In genomic region chr8:45975126-45975836, GRCm38 (mm10) we compare ENCODE assay signal across 8 mouse cellular contexts. TPM values are rescaled to one million over a fixed set of nuclear protein-coding genes. Genes with fewer than 3 reads are reported as not detected.
DNase-seq lines count a peak whose midpoint lies in the region; ATAC-seq and TF ChIP-seq lines count a peak whose summit lies in the region.

TSS of gene 1700029J07Rik (minus strand) at chr8:45975252.
TSS of gene Ufsp2 (plus strand) at chr8:45975528.

- 1% methylated on average over 57 of the region's 57 CpGs for WGBS in forebrain, embryonic 10.5 days
- WGBS in heart, embryonic 15.5 days = under 1% methylated on average over 57 of the region's 57 CpGs
- under 1% methylated on average over 57 of the region's 57 CpGs for WGBS in liver, embryonic 14.5 days (ENCODE audit: insufficient replicate concordance)
- WGBS in neural tube, embryonic 11.5 days = 1% methylated on average over 57 of the region's 57 CpGs
- under 1% methylated on average over 57 of the region's 57 CpGs for WGBS in stomach, postnatal 0 days

- peak within 1 kb of the TSS; percentile 91 for H3K27ac ChIP-seq in forebrain, embryonic 10.5 days
- peak within 1 kb of the TSS; percentile 78 for H3K27ac ChIP-seq in heart, embryonic 15.5 days
- H3K27ac ChIP-seq in liver, embryonic 14.5 days = peak within 1 kb of the TSS; percentile 28
- H3K27ac ChIP-seq in neural tube, embryonic 11.5 days (ENCODE audit: low read depth, low read length) = 0 out of 2 replicates have a peak within 1 kb of the TSS, but pooled peaks have one; percentile 53
- peak within 1 kb of the TSS; percentile 76 for H3K27ac ChIP-seq in stomach, postnatal 0 days (replicated peaks)

- TF ChIP-seq CTCF in liver, embryonic 14.5 days (IDR thresholded peaks at IDR 0.05; ENCODE audit: low read depth) = peak; percentile 78
- peak; percentile 56 for TF ChIP-seq CTCF in stomach, postnatal 0 days (IDR thresholded peaks at IDR 0.05; ENCODE audit: low read depth)

- H3K4me1 ChIP-seq in forebrain, embryonic 10.5 days = peaks cover 18% of the 10 kb centered on the region
- H3K4me1 ChIP-seq in heart, embryonic 15.5 days (replicated peaks) = peaks cover 13% of the 10 kb centered on the region
- H3K4me1 ChIP-seq in liver, embryonic 14.5 days (replicated peaks; ENCODE audit: control insufficient read depth in 2 of 2, insufficient read depth in 2 of 2, low read length in 1 of 2) = peaks cover 4 to 7% of the 10 kb centered on the region in 2 experiments
- peaks cover 9% of the 10 kb centered on the region for H3K4me1 ChIP-seq in neural tube, embryonic 11.5 days (ENCODE audit: control insufficient read depth, insufficient read depth, low read length)
- H3K4me1 ChIP-seq in stomach, postnatal 0 days (replicated peaks; ENCODE audit: control insufficient read depth, insufficient read depth) = no peaks in the 10 kb centered on the region; the same call in 1 of the 2 replicates

- H3K4me2 ChIP-seq in heart, embryonic 15.5 days = peak within 1 kb of the TSS; percentile 68
- peak within 1 kb of the TSS; percentile 93 for H3K4me2 ChIP-seq in liver, embryonic 14.5 days (ENCODE audit: low read depth)
- peak within 1 kb of the TSS; percentile 71 for H3K4me2 ChIP-seq in neural tube, embryonic 11.5 days (ENCODE audit: low read depth)
- H3K4me2 ChIP-seq in stomach, postnatal 0 days (replicated peaks; ENCODE audit: low read depth) = peak within 1 kb of the TSS; percentile 63

- H3K36me3 ChIP-seq in forebrain, embryonic 10.5 days (replicated peaks) = peaks cover 29% of the 10 kb centered on the region
- H3K36me3 ChIP-seq in heart, embryonic 15.5 days = peaks cover 15% of the 10 kb centered on the region; the same call in 1 of the 2 replicates
- no peaks in the 10 kb centered on the region; the same call in 1 of the 2 replicates for H3K36me3 ChIP-seq in liver, embryonic 14.5 days (replicated peaks; ENCODE audit: control insufficient read depth, insufficient read depth, low read depth)
- no peaks in the 10 kb centered on the region for H3K36me3 ChIP-seq in neural tube, embryonic 11.5 days (ENCODE audit: control insufficient read depth, insufficient read depth, low read length)
- no peaks in the 10 kb centered on the region for H3K36me3 ChIP-seq in stomach, postnatal 0 days (ENCODE audit: control insufficient read depth, insufficient read depth, low read length)

- H3K27me3 ChIP-seq in forebrain, embryonic 10.5 days (ENCODE audit: poor library complexity, severe bottlenecking) = no peaks in the 10 kb centered on the region
- H3K27me3 ChIP-seq in heart, embryonic 15.5 days = no peaks in the 10 kb centered on the region
- no peaks in the 10 kb centered on the region for H3K27me3 ChIP-seq in liver, embryonic 14.5 days (ENCODE audit: control insufficient read depth, insufficient read depth, low read length)
- H3K27me3 ChIP-seq in neural tube, embryonic 11.5 days (ENCODE audit: control insufficient read depth, insufficient read depth, low read length) = no peaks in the 10 kb centered on the region
- H3K27me3 ChIP-seq in stomach, postnatal 0 days (ENCODE audit: control insufficient read depth, insufficient read depth, low read length) = no peaks in the 10 kb centered on the region

- H3K4me3 ChIP-seq in forebrain, embryonic 10.5 days = peak within 1 kb of the TSS; percentile 66
- H3K4me3 ChIP-seq in heart, embryonic 15.5 days = peak within 1 kb of the TSS; percentile 59
- peak within 1 kb of the TSS; percentile 87 to 96 for H3K4me3 ChIP-seq in liver, embryonic 14.5 days (ENCODE audit: insufficient read depth in 1 of 2, low read depth in 2 of 2, low read length in 2 of 2)
- H3K4me3 ChIP-seq in neural tube, embryonic 11.5 days (ENCODE audit: low read depth, low read length) = peak within 1 kb of the TSS; percentile 44
- peak within 1 kb of the TSS; percentile 57 for H3K4me3 ChIP-seq in stomach, postnatal 0 days (ENCODE audit: low read depth, low read length)

- H3K9ac ChIP-seq in heart, embryonic 15.5 days = peak within 1 kb of the TSS; percentile 64
- H3K9ac ChIP-seq in liver, embryonic 14.5 days (replicated peaks) = peak within 1 kb of the TSS; percentile 82
- peak within 1 kb of the TSS; percentile 55 for H3K9ac ChIP-seq in neural tube, embryonic 11.5 days (ENCODE audit: low read length)
- H3K9ac ChIP-seq in stomach, postnatal 0 days (ENCODE audit: low read length) = peak within 1 kb of the TSS; percentile 68

- H3K9me3 ChIP-seq in forebrain, embryonic 10.5 days = peaks cover 12% of the 10 kb centered on the region
- H3K9me3 ChIP-seq in heart, embryonic 15.5 days (replicated peaks) = no peaks in the 10 kb centered on the region
- H3K9me3 ChIP-seq in liver, embryonic 14.5 days (ENCODE audit: control insufficient read depth, low read length) = no peaks in the 10 kb centered on the region
- H3K9me3 ChIP-seq in neural tube, embryonic 11.5 days (ENCODE audit: control insufficient read depth, low read length) = no peaks in the 10 kb centered on the region
- H3K9me3 ChIP-seq in stomach, postnatal 0 days (ENCODE audit: control insufficient read depth, low read length) = peaks cover 4% of the 10 kb centered on the region; the same call in 1 of the 2 replicates

- TF ChIP-seq EP300 in liver, embryonic 14.5 days (IDR thresholded peaks at IDR 0.05; ENCODE audit: low read depth) = no peak
- TF ChIP-seq EP300 in stomach, postnatal 0 days (optimal IDR thresholded peaks at IDR 0.05) = no peak

- DNase-seq in CD8-positive naive resting alpha-beta T cell, adult 2 months (ENCODE audit: low read depth in 2 of 2, low spot score in 2 of 2) = peak; percentile 94 to 97
- peak; percentile 95 for DNase-seq in c-Kit-positive CD71-negative TER-119-negative erythroid progenitor cells, embryonic 14.5 days (ENCODE audit: low read depth)
- peak; percentile 99 for DNase-seq in forebrain, embryonic 10.5 days (ENCODE audit: extremely low spot score, low spot score)
- peak; percentile 98 to 100 for DNase-seq in kidney, postnatal 25 days
- peak; percentile 89 to 94 (median 92) for DNase-seq in liver, embryonic 14.5 days (ENCODE audit: low read depth in 3 of 3, low spot score in 3 of 3)
- peak; percentile 96 for DNase-seq in neural tube, embryonic 11.5 days (ENCODE audit: low spot score)
- DNase-seq in stomach, postnatal 0 days (ENCODE audit: low spot score) = peak; percentile 96

- peak; percentile 96 for ATAC-seq in heart, embryonic 15.5 days (replicated peaks; ENCODE audit: insufficient number of reproducible peaks, insufficient read depth, low FRiP score, low read depth)
- peak; percentile 96 for ATAC-seq in liver, embryonic 14.5 days (ENCODE audit: insufficient read depth)
- peak; percentile 98 for ATAC-seq in neural tube, embryonic 11.5 days (ENCODE audit: insufficient read depth, low FRiP score, low TSS enrichment)
- ATAC-seq in stomach, postnatal 0 days (ENCODE audit: low FRiP score, low TSS enrichment) = peak; percentile 98

RNA-seq across cellular contexts. Expression of gene 1700029J07Rik, which starts in this region (rescaled TPM):
- 3.7 and 4.2 TPM in 2 replicates for polyA plus RNA-seq in forebrain, embryonic 10.5 days (2016; fragmentation: Nextera tagmentation; extraction: Ambion mirVana)
- polyA plus RNA-seq in heart, embryonic 15.5 days (2015; fragmentation: Nextera tagmentation; extraction: Ambion mirVana) = 3.0 and 3.2 TPM in 2 replicates
- polyA plus RNA-seq in liver, embryonic 14.5 days (2012; rRNA removed) = 0.37 and 0.65 TPM in 2 replicates
- polyA plus RNA-seq in liver, embryonic 14.5 days (2014; fragmentation: Nextera tagmentation; extraction: Ambion mirVana) = 0.18 and 0.53 TPM in 2 replicates
- 2.3 and 2.9 TPM in 2 replicates for polyA plus RNA-seq in neural tube, embryonic 11.5 days (2014; fragmentation: Nextera tagmentation; extraction: Ambion mirVana)
- polyA plus RNA-seq in stomach, postnatal 0 days (2015; fragmentation: Nextera tagmentation; extraction: Ambion mirVana) = 1.2 and 1.7 TPM in 2 replicates

RNA-seq across cellular contexts. Expression of gene Ufsp2, which starts in this region (rescaled TPM):
- 58.5 and 64.4 TPM in 2 replicates for polyA plus RNA-seq in forebrain, embryonic 10.5 days (2016; fragmentation: Nextera tagmentation; extraction: Ambion mirVana)
- polyA plus RNA-seq in heart, embryonic 15.5 days (2015; fragmentation: Nextera tagmentation; extraction: Ambion mirVana) = 50.0 and 51.7 TPM in 2 replicates
- polyA plus RNA-seq in liver, embryonic 14.5 days (2012; rRNA removed) = 13.7 and 20.1 TPM in 2 replicates
- polyA plus RNA-seq in liver, embryonic 14.5 days (2014; fragmentation: Nextera tagmentation; extraction: Ambion mirVana) = 32.4 and 36.0 TPM in 2 replicates
- 55.7 and 56.7 TPM in 2 replicates for polyA plus RNA-seq in neural tube, embryonic 11.5 days (2014; fragmentation: Nextera tagmentation; extraction: Ambion mirVana)
- 68.8 and 73.8 TPM in 2 replicates for polyA plus RNA-seq in stomach, postnatal 0 days (2015; fragmentation: Nextera tagmentation; extraction: Ambion mirVana)

Comparison
In these comparisons a context has a peak if more than half of its experiments do, and no peak if none do; other contexts are left out.
1. Peak in every context shown above with its lines: DNase-seq, ATAC-seq, H3K4me3 ChIP-seq and H3K27ac ChIP-seq.
2. H3K27ac ChIP-seq: peak in every context shown above with its lines; median percentile 91 in forebrain, embryonic 10.5 days; 78 in heart, embryonic 15.5 days; 76 in stomach, postnatal 0 days; 53 in neural tube, embryonic 11.5 days; 28 in liver, embryonic 14.5 days.